ENCODE assay signal across 1 mouse cellular context in the genomic region with DNA sequence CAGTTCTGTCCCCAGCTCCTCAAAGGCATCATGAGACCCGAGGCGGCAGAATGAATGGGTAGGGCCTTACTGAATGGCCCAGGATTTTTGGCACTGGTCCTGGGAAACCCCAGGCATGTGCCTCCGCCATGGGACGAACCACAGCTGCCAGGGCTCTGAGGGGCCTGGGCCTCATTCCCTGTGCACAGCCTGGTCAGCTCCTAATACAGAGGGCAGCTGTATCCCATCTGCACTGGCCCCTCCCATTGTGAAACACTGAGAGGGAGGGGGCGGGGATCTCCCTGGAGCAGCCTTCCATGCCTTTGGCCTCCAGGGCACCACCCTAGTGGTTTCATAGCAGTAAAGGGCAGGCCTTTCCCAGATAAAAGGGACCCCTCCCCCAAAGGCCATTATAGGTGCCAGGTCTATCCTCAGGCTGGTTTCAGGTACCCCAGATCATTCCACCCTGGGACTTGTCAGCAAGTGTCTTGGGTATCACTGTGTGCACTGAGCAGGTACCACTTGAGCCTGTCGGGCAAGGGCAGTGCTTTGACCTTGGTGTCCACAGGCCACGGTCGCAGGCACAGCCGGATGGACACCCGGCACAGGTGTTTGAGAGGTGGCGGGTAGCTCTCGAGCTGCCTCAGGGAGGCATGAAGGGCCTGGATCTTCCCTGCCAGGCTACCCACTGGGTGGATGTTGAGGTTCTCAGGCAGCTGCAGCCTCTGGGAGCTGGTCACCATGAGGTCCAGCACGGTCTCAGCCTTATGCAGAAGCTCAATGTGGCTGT.
TF ChIP-seq lines count a peak whose summit lies in the region.

No protein-coding gene starts in this region.

TF ChIP-seq in CH12.LX, 34 proteins besides CTCF, POLR2A, EP300 and RAD21:
- TF ChIP-seq MEF2A (IDR thresholded peaks at IDR 0.05; ENCODE audit: borderline replicate concordance, low read depth, low read length) (no peak), ZMIZ1 (IDR thresholded peaks at IDR 0.05; ENCODE audit: low read depth, low read length) (0 out of 2 replicates have a peak, but pooled peaks have one; percentile 29)
